In the genomic region with DNA sequence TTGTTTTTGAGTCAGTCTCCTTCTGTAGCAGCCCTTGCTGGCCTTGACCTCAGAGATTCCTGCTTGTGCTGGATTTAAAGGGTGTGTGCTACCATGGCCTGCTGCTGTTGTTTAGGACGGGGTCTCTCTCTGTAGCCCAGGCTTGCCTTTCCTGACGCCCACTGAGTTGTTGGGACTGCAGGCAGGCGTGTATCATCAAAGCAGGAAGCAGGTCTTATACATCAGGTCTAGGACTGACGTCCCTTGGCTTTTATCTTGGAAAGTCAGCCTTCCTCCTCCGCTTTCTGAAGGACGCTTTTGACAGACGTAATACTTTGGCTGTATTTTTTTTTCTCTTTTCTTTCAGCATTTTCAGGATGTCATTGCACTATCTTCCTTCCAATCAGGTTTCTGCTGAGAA, we compare ENCODE assay signal across 16 mouse cellular contexts. TPM values are rescaled to one million over a fixed set of nuclear protein-coding genes. Genes with fewer than 3 reads are reported as not detected.
"Had no signal": no experiment of that assay in that cellular context is flagged by ENCODE, and none has a peak within 500 bp of the region (broad histone marks: within the 10 kb centered on the region; RNA-seq: fewer than 3 reads in every experiment).

No protein-coding gene starts in this region.

- H3K27me3 ChIP-seq: limb, embryonic 13.5 days; lung, embryonic 15.5 days; midbrain, embryonic 12.5 days; stomach, embryonic 15.5 days had no signal

- H3K9me3 ChIP-seq: limb, embryonic 13.5 days; lung, embryonic 15.5 days; midbrain, embryonic 12.5 days; stomach, embryonic 15.5 days had no signal

- H3K4me3 ChIP-seq: layer of hippocampus, adult 2 months; limb, embryonic 13.5 days; lung, embryonic 15.5 days; midbrain, embryonic 12.5 days; stomach, embryonic 15.5 days had no signal

- ATAC-seq: intestine, postnatal 0 days had no signal

- H3K4me2 ChIP-seq: limb, embryonic 13.5 days; lung, embryonic 15.5 days; midbrain, embryonic 12.5 days; stomach, embryonic 15.5 days had no signal

- H3K9ac ChIP-seq: limb, embryonic 13.5 days; liver, embryonic 14.5 days; lung, embryonic 15.5 days; midbrain, embryonic 12.5 days; stomach, embryonic 15.5 days had no signal

- DNase-seq: kidney, adult 9 months; kidney, postnatal 10 days; kidney, postnatal 4 days; left cerebral cortex, postnatal 4 days; lung, postnatal 4 days; right cerebral cortex, postnatal 14 days; thymus, postnatal 4 days had no signal

- H3K4me1 ChIP-seq: limb, embryonic 13.5 days; lung, embryonic 15.5 days; midbrain, embryonic 12.5 days; stomach, embryonic 15.5 days had no signal

- H3K27ac ChIP-seq: layer of hippocampus, adult 2 months; limb, embryonic 13.5 days; liver, embryonic 14.5 days; lung, embryonic 15.5 days; midbrain, embryonic 12.5 days; stomach, embryonic 15.5 days had no signal

RNA-seq across cellular contexts. Expression of a gene that starts 52.1 kb away (rescaled TPM):
- total RNA-seq: layer of hippocampus, postnatal 10 days; megakaryocyte-erythroid progenitor cell, adult 5-6 weeks had no signal
- polyA plus RNA-seq: liver, embryonic 14.5 days; lung, embryonic 15.5 days; stomach, embryonic 15.5 days had no signal
